ENCODE assay signal across 17 mouse cellular contexts in genomic region chr6:140580170-140580569, GRCm38 (mm10).
"Had no signal": no experiment of that assay in that cellular context is flagged by ENCODE, and none has a peak within 500 bp of the region (broad histone marks: within the 10 kb centered on the region; RNA-seq: fewer than 3 reads in every experiment).

No protein-coding gene starts in this region.

- ATAC-seq: liver, postnatal 0 days; lung, postnatal 0 days; midbrain, embryonic 13.5 days; midbrain, embryonic 15.5 days had no signal

- H3K36me3 ChIP-seq: liver, embryonic 15.5 days had no signal

- DNase-seq: liver, postnatal 0 days; lung, adult 2 months; lung, postnatal 14 days; lung, postnatal 4 days; thymus, adult 18-20 months; thymus, postnatal 14 days; thymus, postnatal 36 days had no signal

- H3K27ac ChIP-seq: liver, embryonic 15.5 days; lung, embryonic 15.5 days; midbrain, embryonic 13.5 days; midbrain, embryonic 15.5 days; neural tube, embryonic 12.5 days; stomach, embryonic 15.5 days; stomach, postnatal 0 days had no signal

- H3K9ac ChIP-seq: liver, embryonic 15.5 days; liver, postnatal 0 days; lung, embryonic 15.5 days; midbrain, embryonic 13.5 days; midbrain, embryonic 15.5 days; neural tube, embryonic 12.5 days; stomach, embryonic 15.5 days had no signal

- H3K27me3 ChIP-seq: liver, embryonic 15.5 days; lung, embryonic 15.5 days; megakaryocyte, embryonic 14.5 days; midbrain, embryonic 13.5 days; midbrain, embryonic 15.5 days; neural tube, embryonic 12.5 days; stomach, embryonic 15.5 days had no signal

- H3K9me3 ChIP-seq: liver, embryonic 15.5 days; lung, embryonic 15.5 days; megakaryocyte, embryonic 14.5 days; midbrain, embryonic 13.5 days; midbrain, embryonic 15.5 days; neural tube, embryonic 12.5 days; stomach, embryonic 15.5 days had no signal

- H3K4me3 ChIP-seq: liver, embryonic 15.5 days; lung, embryonic 15.5 days; megakaryocyte, embryonic 14.5 days; midbrain, embryonic 13.5 days; midbrain, embryonic 15.5 days; neural tube, embryonic 12.5 days; stomach, embryonic 15.5 days had no signal

- H3K4me2 ChIP-seq: liver, embryonic 15.5 days; lung, embryonic 15.5 days; midbrain, embryonic 11.5 days; midbrain, embryonic 13.5 days; midbrain, embryonic 15.5 days; neural tube, embryonic 12.5 days; stomach, embryonic 15.5 days had no signal

- H3K4me1 ChIP-seq: liver, embryonic 15.5 days; lung, embryonic 15.5 days; midbrain, embryonic 13.5 days; midbrain, embryonic 15.5 days; neural tube, embryonic 12.5 days; stomach, embryonic 15.5 days had no signal
